In the genomic region with DNA sequence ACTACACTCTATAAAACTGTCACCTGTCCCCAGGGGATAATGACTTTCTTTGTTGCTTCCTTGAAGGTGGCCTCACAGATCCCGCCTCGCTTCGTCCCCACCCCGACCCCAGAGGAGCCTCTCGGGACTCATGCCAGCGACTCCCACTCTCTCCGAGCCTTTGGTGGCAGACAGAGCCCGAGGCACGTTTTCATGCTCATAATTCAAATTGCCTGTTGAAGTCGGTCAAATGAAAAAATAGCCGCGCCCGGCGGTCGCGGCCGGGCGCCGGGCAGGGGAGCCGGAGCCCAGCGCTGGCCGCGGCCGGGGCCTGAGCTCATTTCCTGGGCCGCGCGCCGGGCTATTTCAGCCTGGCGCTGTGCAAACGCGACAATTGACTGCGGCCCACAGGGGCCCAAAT, we compare ENCODE assay signal across 8 mouse cellular contexts. TPM values are rescaled to one million over a fixed set of nuclear protein-coding genes. Genes with fewer than 3 reads are reported as not detected.
DNase-seq lines count a peak whose midpoint lies in the region; ATAC-seq and TF ChIP-seq lines count a peak whose summit lies in the region.

No protein-coding gene starts in this region.

- no peaks in the 10 kb centered on the region for H3K27me3 ChIP-seq in heart, adult 2 months (ENCODE audit: control insufficient read depth, insufficient read depth, low read length)
- H3K27me3 ChIP-seq in embryonic facial prominence, embryonic 10.5 days (replicated peaks; ENCODE audit: low read depth, poor library complexity, severe bottlenecking), result peaks cover 76% of the 10 kb centered on the region
- H3K27me3 ChIP-seq in hindbrain, embryonic 12.5 days, result peaks cover 31% of the 10 kb centered on the region
- peaks cover 28% of the 10 kb centered on the region for H3K27me3 ChIP-seq in liver, embryonic 16.5 days (ENCODE audit: control insufficient read depth, insufficient read depth, low read depth, low read length)
- 0 out of 2 replicates have a peak, but pooled peaks cover 13% of the 10 kb centered on the region for H3K27me3 ChIP-seq in stomach, embryonic 15.5 days (replicated peaks)

- no peak for TF ChIP-seq EP300 in heart, adult 2 months (IDR thresholded peaks at IDR 0.05; ENCODE audit: insufficient read depth, low read depth, low read length)

- peak overlapping the region; percentile 54 for H3K9ac ChIP-seq in heart, adult 2 months (ENCODE audit: low read depth, low read length)
- H3K9ac ChIP-seq in hindbrain, embryonic 12.5 days, result peak overlapping the region; percentile 54
- H3K9ac ChIP-seq in liver, embryonic 16.5 days (ENCODE audit: low read depth, low read length), result no peak overlapping the region
- H3K9ac ChIP-seq in stomach, embryonic 15.5 days, result peak overlapping the region; percentile 25; the same call in 1 of the 2 replicates

- 2% methylated on average over 32 of the region's 32 CpGs for whole genome bisulfite sequencing in heart, adult 2 months
- WGBS in embryonic facial prominence, embryonic 10.5 days, result under 1% methylated on average over 32 of the region's 32 CpGs
- 1% methylated on average over 30 of the region's 32 CpGs for WGBS in hindbrain, embryonic 12.5 days
- WGBS in liver, embryonic 16.5 days (ENCODE audit: insufficient replicate concordance), result 2% methylated on average over 32 of the region's 32 CpGs
- WGBS in stomach, embryonic 15.5 days, result under 1% methylated on average over 32 of the region's 32 CpGs

- intact Hi-C loops in heart, adult 2 months (cut with DNase I), result no loop called here

- no peak for TF ChIP-seq POLR2A in heart, adult 2 months (IDR thresholded peaks at IDR 0.05; ENCODE audit: insufficient read depth, low read depth, low read length)

- no peak for TF ChIP-seq CTCF in heart, adult 2 months (IDR thresholded peaks at IDR 0.05)

- H3K9me3 ChIP-seq in embryonic facial prominence, embryonic 10.5 days, result no peaks in the 10 kb centered on the region
- H3K9me3 ChIP-seq in hindbrain, embryonic 12.5 days (replicated peaks), result no peaks in the 10 kb centered on the region
- H3K9me3 ChIP-seq in liver, embryonic 16.5 days (replicated peaks; ENCODE audit: control insufficient read depth, low read length), result no peaks in the 10 kb centered on the region
- H3K9me3 ChIP-seq in stomach, embryonic 15.5 days, result no peaks in the 10 kb centered on the region

- H3K79me2 ChIP-seq in heart, adult 2 months (replicated peaks; ENCODE audit: control insufficient read depth, insufficient read depth, low read length), result no peaks in the 10 kb centered on the region

- no peaks in the 10 kb centered on the region for H3K36me3 ChIP-seq in heart, adult 2 months (ENCODE audit: control insufficient read depth, insufficient read depth, low read length)
- no peaks in the 10 kb centered on the region for H3K36me3 ChIP-seq in embryonic facial prominence, embryonic 10.5 days (replicated peaks)
- no peaks in the 10 kb centered on the region for H3K36me3 ChIP-seq in hindbrain, embryonic 12.5 days
- no peaks in the 10 kb centered on the region for H3K36me3 ChIP-seq in liver, embryonic 16.5 days (ENCODE audit: control insufficient read depth, insufficient read depth)
- H3K36me3 ChIP-seq in stomach, embryonic 15.5 days, result no peaks in the 10 kb centered on the region

- H3K4me3 ChIP-seq in heart, adult 2 months, result peak overlapping the region; percentile 39
- peak overlapping the region; percentile 59 for H3K4me3 ChIP-seq in embryonic facial prominence, embryonic 10.5 days
- H3K4me3 ChIP-seq in hindbrain, embryonic 12.5 days, result peak overlapping the region; percentile 38
- peak overlapping the region; percentile 37 for H3K4me3 ChIP-seq in liver, embryonic 16.5 days (ENCODE audit: low read depth, low read length)
- peak overlapping the region; percentile 43 for H3K4me3 ChIP-seq in stomach, embryonic 15.5 days (replicated peaks)

- peak; percentile 41 to 57 for DNase-seq in heart, adult 2 months
- no peak for DNase-seq in heart, adult 9 months (ENCODE audit: low spot score in 2 of 2)
- DNase-seq in embryonic facial prominence, embryonic 10.5 days (ENCODE audit: low spot score), result peak; percentile 58
- DNase-seq in B cell, adult 2 months, result no peak
- no peak for DNase-seq in layer of hippocampus, postnatal 25 days (ENCODE audit: extremely low spot score in 1 of 2, low spot score in 1 of 2)

- H3K4me2 ChIP-seq in hindbrain, embryonic 12.5 days (replicated peaks), result peak overlapping the region; percentile 69
- peak overlapping the region; percentile 60 for H3K4me2 ChIP-seq in liver, embryonic 16.5 days (ENCODE audit: low read depth, low read length)
- H3K4me2 ChIP-seq in stomach, embryonic 15.5 days, result peak overlapping the region; percentile 86

- H3K27ac ChIP-seq in heart, adult 2 months, result peak overlapping the region; percentile 12
- H3K27ac ChIP-seq in embryonic facial prominence, embryonic 10.5 days (replicated peaks), result peak overlapping the region; percentile 71
- H3K27ac ChIP-seq in hindbrain, embryonic 12.5 days, result no peak overlapping the region
- H3K27ac ChIP-seq in liver, embryonic 16.5 days (ENCODE audit: low read length), result no peak overlapping the region
- H3K27ac ChIP-seq in stomach, embryonic 15.5 days, result no peak overlapping the region

- 0 out of 2 replicates have a peak, but pooled peaks have one; percentile 26 for ATAC-seq in hindbrain, embryonic 12.5 days (ENCODE audit: low FRiP score)
- ATAC-seq in liver, embryonic 16.5 days (ENCODE audit: low read depth), result no peak
- ATAC-seq in stomach, embryonic 15.5 days (ENCODE audit: insufficient read depth, low FRiP score, low read depth), result no peak

- no peaks in the 10 kb centered on the region for H3K4me1 ChIP-seq in heart, adult 2 months (ENCODE audit: control insufficient read depth, insufficient read depth, low read length)
- H3K4me1 ChIP-seq in embryonic facial prominence, embryonic 10.5 days, result peaks cover 40% of the 10 kb centered on the region
- H3K4me1 ChIP-seq in hindbrain, embryonic 12.5 days, result peaks cover 19% of the 10 kb centered on the region
- no peaks in the 10 kb centered on the region for H3K4me1 ChIP-seq in liver, embryonic 16.5 days (ENCODE audit: control insufficient read depth, low read depth, low read length)
- H3K4me1 ChIP-seq in stomach, embryonic 15.5 days, result no peaks in the 10 kb centered on the region; the same call in 1 of the 2 replicates

RNA-seq across cellular contexts. Expression of gene Sost, which starts 29.7 kb away (rescaled TPM):
- 1 to 10 TPM; 2.1 to 3.2 TPM for total RNA-seq in heart, adult 2 months (2021)
- 5.8 and 7.0 TPM in 2 replicates for polyA plus RNA-seq in heart, adult 2 months (2012; rRNA removed)
- 0.20 and 0.30 TPM in 2 replicates for polyA plus RNA-seq in embryonic facial prominence, embryonic 10.5 days (2016; fragmentation: Nextera tagmentation; extraction: Ambion mirVana)
- 0.46 and 0.79 TPM in 2 replicates for polyA plus RNA-seq in hindbrain, embryonic 12.5 days (2016; fragmentation: Nextera tagmentation; extraction: Ambion mirVana)
- not detected in 2 replicates for polyA plus RNA-seq in liver, embryonic 16.5 days (2015; fragmentation: Nextera tagmentation; extraction: Ambion mirVana)
- polyA plus RNA-seq in stomach, embryonic 15.5 days (2015; fragmentation: Nextera tagmentation; extraction: Ambion mirVana), result 0.08 and 0.10 TPM in 2 replicates
- not detected for total RNA-seq in layer of hippocampus, postnatal 25 days (2021)

RNA-seq across cellular contexts. Expression of gene Meox1, which starts 42.9 kb away (rescaled TPM):
- 1 to 10 TPM; 5.6 to 7.3 TPM for total RNA-seq in heart, adult 2 months (2021)
- 7.2 and 15.1 TPM in 2 replicates for polyA plus RNA-seq in heart, adult 2 months (2012; rRNA removed)
- polyA plus RNA-seq in embryonic facial prominence, embryonic 10.5 days (2016; fragmentation: Nextera tagmentation; extraction: Ambion mirVana), result 1.9 and 2.9 TPM in 2 replicates
- 1.4 and 1.9 TPM in 2 replicates for polyA plus RNA-seq in hindbrain, embryonic 12.5 days (2016; fragmentation: Nextera tagmentation; extraction: Ambion mirVana)
- polyA plus RNA-seq in liver, embryonic 16.5 days (2015; fragmentation: Nextera tagmentation; extraction: Ambion mirVana), result 0.47 and 0.49 TPM in 2 replicates
- 5.0 and 5.3 TPM in 2 replicates for polyA plus RNA-seq in stomach, embryonic 15.5 days (2015; fragmentation: Nextera tagmentation; extraction: Ambion mirVana)
- 1 to 10 TPM in 1 of 2 experiments, under 1 TPM in 1; 0.85 to 1.0 TPM for total RNA-seq in layer of hippocampus, postnatal 25 days (2021)

RNA-seq across cellular contexts. Expression of gene Cfap97d1, which starts 47.0 kb away (rescaled TPM):
- not detected for total RNA-seq in heart, adult 2 months (2021)
- polyA plus RNA-seq in heart, adult 2 months (2012; rRNA removed), result not detected in 2 replicates
- polyA plus RNA-seq in embryonic facial prominence, embryonic 10.5 days (2016; fragmentation: Nextera tagmentation; extraction: Ambion mirVana), result not detected in 2 replicates
- not detected in 2 replicates for polyA plus RNA-seq in hindbrain, embryonic 12.5 days (2016; fragmentation: Nextera tagmentation; extraction: Ambion mirVana)
- not detected in 2 replicates for polyA plus RNA-seq in liver, embryonic 16.5 days (2015; fragmentation: Nextera tagmentation; extraction: Ambion mirVana)
- not detected in 2 replicates for polyA plus RNA-seq in stomach, embryonic 15.5 days (2015; fragmentation: Nextera tagmentation; extraction: Ambion mirVana)
- total RNA-seq in layer of hippocampus, postnatal 25 days (2021), result not detected

RNA-seq across cellular contexts. Expression of gene Dusp3, which starts 49.7 kb away (rescaled TPM):
- total RNA-seq in heart, adult 2 months (2021), result 100 to 1,000 TPM; 103 to 131 TPM
- polyA plus RNA-seq in heart, adult 2 months (2012; rRNA removed), result 97.7 and 101 TPM in 2 replicates
- polyA plus RNA-seq in embryonic facial prominence, embryonic 10.5 days (2016; fragmentation: Nextera tagmentation; extraction: Ambion mirVana), result 11.0 and 11.7 TPM in 2 replicates
- polyA plus RNA-seq in hindbrain, embryonic 12.5 days (2016; fragmentation: Nextera tagmentation; extraction: Ambion mirVana), result 11.4 and 12.9 TPM in 2 replicates
- 8.1 and 8.9 TPM in 2 replicates for polyA plus RNA-seq in liver, embryonic 16.5 days (2015; fragmentation: Nextera tagmentation; extraction: Ambion mirVana)
- 22.5 and 25.0 TPM in 2 replicates for polyA plus RNA-seq in stomach, embryonic 15.5 days (2015; fragmentation: Nextera tagmentation; extraction: Ambion mirVana)
- total RNA-seq in layer of hippocampus, postnatal 25 days (2021), result 100 to 1,000 TPM; 145 to 154 TPM

Comparison
In these comparisons a context has a peak if more than half of its experiments do, and no peak if none do; other contexts are left out.
1. DNase-seq: peak in heart, adult 2 months (2 of 2) and embryonic facial prominence, embryonic 10.5 days (single experiment); none in heart, adult 9 months (0 of 2), B cell, adult 2 months (0 of 2) and layer of hippocampus, postnatal 25 days (0 of 2).
2. H3K27ac ChIP-seq: peak in heart, adult 2 months (single experiment) and embryonic facial prominence, embryonic 10.5 days (single experiment); none in hindbrain, embryonic 12.5 days (single experiment), liver, embryonic 16.5 days (single experiment) and stomach, embryonic 15.5 days (single experiment).
3. Peak in every context shown above with its lines, with median percentiles within 50 percentile points of each other: H3K4me3 ChIP-seq and H3K4me2 ChIP-seq.